Mouse (Mus musculus): ENCODE data around the gene Nfyb.

DNA sequence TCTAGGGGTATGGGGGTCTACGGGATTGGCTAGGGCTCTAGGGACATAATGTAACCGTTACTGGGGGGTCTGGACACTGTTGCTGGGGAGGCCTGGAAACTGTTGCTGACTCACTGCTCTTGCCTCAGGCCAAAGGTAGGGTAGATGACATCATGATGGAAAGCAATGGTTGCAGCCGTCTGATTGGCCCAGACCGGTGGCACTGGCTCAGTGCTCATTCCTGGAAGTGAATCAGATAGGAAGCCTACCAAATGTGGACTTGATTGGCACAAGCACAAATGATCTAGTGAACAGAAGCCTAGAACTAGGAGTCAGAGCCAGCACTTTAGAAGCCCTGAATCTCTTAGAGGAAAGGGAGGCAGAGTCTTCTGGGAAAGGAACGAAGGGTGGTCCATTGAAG lies 26.6 kb upstream of the Nfyb start:
- TF ChIP-seq CTCF (IDR thresholded peaks at IDR 0.05; ENCODE audit: control insufficient read depth, insufficient read depth, low read length) (no peak), POLR2A (IDR thresholded peaks at IDR 0.05; ENCODE audit: borderline replicate concordance, control insufficient read depth, low read depth, low read length) (no peak)

Data from bone marrow, adult 2 months (tissue).